ENCODE assay signal across 10 mouse cellular contexts in genomic region chr8:122291549-122291948, GRCm38 (mm10). TPM values are rescaled to one million over a fixed set of nuclear protein-coding genes. Genes with fewer than 3 reads are reported as not detected.
DNase-seq lines count a peak whose midpoint lies in the region; ATAC-seq lines count a peak whose summit lies in the region.
"Had no signal": no experiment of that assay in that cellular context is flagged by ENCODE, and none has a peak within 500 bp of the region (broad histone marks: within the 10 kb centered on the region; RNA-seq: fewer than 3 reads in every experiment).

No protein-coding gene starts in this region.

- DNase-seq in left cerebral cortex, postnatal 4 days, result peak; percentile 42
- no peak for DNase-seq in left cerebral cortex, adult 8-10 months (ENCODE audit: low spot score in 2 of 2)
- DNase-seq in limb, embryonic 10.5 days (ENCODE audit: low spot score), result no peak
- peak; percentile 78 for DNase-seq in retina, adult 2 months (ENCODE audit: low read depth, low spot score)
- DNase-seq in adrenal gland, adult 2 months, result no peak
- DNase-seq: adrenal gland, postnatal 25 days; layer of hippocampus, adult 9-11 months had no signal

- H3K4me1 ChIP-seq in hindbrain, embryonic 13.5 days (replicated peaks), result peaks cover 67% of the 10 kb centered on the region
- peaks cover 53% of the 10 kb centered on the region for H3K4me1 ChIP-seq in limb, embryonic 10.5 days

- H3K27me3 ChIP-seq in hindbrain, embryonic 13.5 days, result peaks cover 22% of the 10 kb centered on the region
- peaks cover 11% of the 10 kb centered on the region for H3K27me3 ChIP-seq in limb, embryonic 10.5 days (ENCODE audit: low read depth, poor library complexity, severe bottlenecking)
- H3K27me3 ChIP-seq: limb, embryonic 15.5 days had no signal

- H3K36me3 ChIP-seq in hindbrain, embryonic 13.5 days, result no peaks in the 10 kb centered on the region
- no peaks in the 10 kb centered on the region for H3K36me3 ChIP-seq in limb, embryonic 10.5 days
- H3K36me3 ChIP-seq: limb, embryonic 15.5 days had no signal

- peak overlapping the region; percentile 40 for H3K9ac ChIP-seq in hindbrain, embryonic 13.5 days
- H3K9ac ChIP-seq: limb, embryonic 15.5 days had no signal

- no peak for ATAC-seq in hindbrain, embryonic 13.5 days (ENCODE audit: low FRiP score)
- no peak for ATAC-seq in frontal cortex, adult (ENCODE audit: low TSS enrichment)

- intact Hi-C loops in left cerebral cortex, postnatal 4 days (cut with DNase I), result no loop called here

- peak overlapping the region; percentile 58 for H3K27ac ChIP-seq in hindbrain, embryonic 13.5 days
- H3K27ac ChIP-seq in limb, embryonic 10.5 days, result 0 out of 2 replicates have a peak overlapping the region, but pooled peaks have one; percentile 1
- H3K27ac ChIP-seq: limb, embryonic 15.5 days had no signal

- no peak overlapping the region for H3K4me2 ChIP-seq in hindbrain, embryonic 13.5 days
- H3K4me2 ChIP-seq: limb, embryonic 15.5 days had no signal

- H3K9me3 ChIP-seq in hindbrain, embryonic 13.5 days, result no peaks in the 10 kb centered on the region
- H3K9me3 ChIP-seq in limb, embryonic 10.5 days (replicated peaks), result no peaks in the 10 kb centered on the region
- H3K9me3 ChIP-seq: limb, embryonic 15.5 days had no signal

- no peak overlapping the region for H3K4me3 ChIP-seq in hindbrain, embryonic 13.5 days
- H3K4me3 ChIP-seq in limb, embryonic 10.5 days, result no peak overlapping the region
- H3K4me3 ChIP-seq: limb, embryonic 15.5 days had no signal

- whole genome bisulfite sequencing in hindbrain, embryonic 13.5 days, result 28% methylated on average over 10 of the region's 10 CpGs
- WGBS in limb, embryonic 10.5 days, result 63% methylated on average over 10 of the region's 10 CpGs

RNA-seq across cellular contexts. Expression of gene Zfpm1, which starts 9.6 kb away (rescaled TPM):
- total RNA-seq in left cerebral cortex, postnatal 4 days (2021), result 10 to 100 TPM in 1 of 2 experiments, 1 to 10 TPM in 1; 8.6 to 12.2 TPM
- total RNA-seq in left cerebral cortex, adult 8-10 months (2022), result 10 to 100 TPM; 38.9 to 50.1 (median 44.4) TPM
- polyA plus RNA-seq in hindbrain, embryonic 13.5 days (2015; fragmentation: Nextera tagmentation; extraction: Ambion mirVana), result 1.4 and 1.5 TPM in 2 replicates
- polyA plus RNA-seq in limb, embryonic 10.5 days (2016; fragmentation: Nextera tagmentation; extraction: Ambion mirVana), result 1.3 and 1.5 TPM in 2 replicates
- total RNA-seq in adrenal gland, adult 2 months (2021), result 10 to 100 TPM; 16.0 to 24.2 TPM
- polyA plus RNA-seq in adrenal gland, adult 2 months (2012; rRNA removed), result 37.4 and 60.4 TPM in 2 replicates

Comparison
In these comparisons a context has a peak if more than half of its experiments do, and no peak if none do; other contexts are left out.
1. DNase-seq: peak in left cerebral cortex, postnatal 4 days (single experiment) and retina, adult 2 months (single experiment); none in left cerebral cortex, adult 8-10 months (0 of 2), limb, embryonic 10.5 days (single experiment) and adrenal gland, adult 2 months (single experiment).